Mouse (Mus musculus) stomach, postnatal 0 days (tissue): Measurements from ENCODE around the gene Chp1. TPM values are rescaled to one million over a fixed set of nuclear protein-coding genes. Genes with fewer than 3 reads are reported as not detected.
"Not testable (repeated sequence)": the region's sequence is repeated elsewhere in the genome, so short reads cannot be mapped to it uniquely, and the experiment has no call there.

ENCODE experiments used
- ATAC-seq: fragments of 200-750 bp; cut with Nextera tagmentation; 2 replicates; pipeline ENCODE4 v1.8.0; 2017; ENCODE audit not compliant: low FRiP score, low TSS enrichment
- DNase-seq: peaks from one replicate; pipeline ENCODE4 v3.0.0-alpha.2; 2016; ENCODE audit warnings: low spot score
- H3K27ac ChIP-seq: fragments of 300-500 bp; sonication (generic); replicated peaks from 2 replicates; pipeline ENCODE4 v1.5.1; 2014; ENCODE audit warnings: mild to moderate bottlenecking, control low read depth
- H3K27me3 ChIP-seq: fragments of 300-500 bp; sonication (generic); 2 replicates; pipeline ENCODE4 v1.6.1; 2014; ENCODE audit warnings: low read length; ENCODE audit not compliant: control insufficient read depth, insufficient read depth
- H3K36me3 ChIP-seq: fragments of 300-500 bp; sonication (generic); 2 replicates; pipeline ENCODE4 v1.6.1; 2014; ENCODE audit warnings: low read length, mixed read lengths; ENCODE audit not compliant: control insufficient read depth, insufficient read depth
- H3K4me1 ChIP-seq: fragments of 300-500 bp; sonication (generic); replicated peaks from 2 replicates; pipeline ENCODE4 v1.6.1; 2014; ENCODE audit warnings: antibody characterized with exemption; ENCODE audit not compliant: control insufficient read depth, insufficient read depth
- H3K4me2 ChIP-seq: fragments of 300-500 bp; sonication (generic); replicated peaks from 2 replicates; pipeline ENCODE4 v1.6.1; 2014; ENCODE audit warnings: low read depth, mild to moderate bottlenecking, control low read depth, moderate library complexity
- H3K4me3 ChIP-seq: fragments of 300-500 bp; sonication (generic); 2 replicates; pipeline ENCODE4 v1.5.1; 2014; ENCODE audit warnings: low read depth, low read length, control low read depth
- H3K9ac ChIP-seq: fragments of 300-500 bp; sonication (generic); 2 replicates; pipeline ENCODE4 v1.6.1; 2014; ENCODE audit warnings: mild to moderate bottlenecking, low read length, control low read depth, mixed read lengths
- H3K9me3 ChIP-seq: fragments of 300-500 bp; sonication (generic); 2 replicates; pipeline ENCODE4 v1.6.1; 2016; ENCODE audit warnings: low read length; ENCODE audit not compliant: control insufficient read depth
- CTCF ChIP-seq: IDR thresholded peaks from 2 replicates; pipeline ENCODE4 v1.5.1; 2016; ENCODE audit warnings: antibody characterized with exemption, low read depth, mild to moderate bottlenecking, moderate library complexity
- EP300 ChIP-seq: optimal IDR thresholded peaks from 2 replicates; pipeline ENCODE3; 2016; ENCODE audit warnings: antibody characterized with exemption
- WGBS: fragments of 180-500 bp; shearing (Covaris S2); extraction: QIAGEN DNeasy Blood & Tissue Kit; methylation state at CpG from one replicate; pipeline ENCODE4 v1.1.7; 2014; 5-methylcytosine and 5-hydroxymethylcytosine counted together
- polyA plus RNA-seq: library from polyadenylated mRNA; unstranded; fragments of >200 nt; fragmentation: Nextera tagmentation; extraction: Ambion mirVana; gene quantifications from 2 replicates; pipeline ENCODE4 v1.2.1, GENCODE M21; 2015

The Chp1 gene
- polyA plus RNA-seq, 1 experiment from 2014 or later = 127 TPM

DNA sequence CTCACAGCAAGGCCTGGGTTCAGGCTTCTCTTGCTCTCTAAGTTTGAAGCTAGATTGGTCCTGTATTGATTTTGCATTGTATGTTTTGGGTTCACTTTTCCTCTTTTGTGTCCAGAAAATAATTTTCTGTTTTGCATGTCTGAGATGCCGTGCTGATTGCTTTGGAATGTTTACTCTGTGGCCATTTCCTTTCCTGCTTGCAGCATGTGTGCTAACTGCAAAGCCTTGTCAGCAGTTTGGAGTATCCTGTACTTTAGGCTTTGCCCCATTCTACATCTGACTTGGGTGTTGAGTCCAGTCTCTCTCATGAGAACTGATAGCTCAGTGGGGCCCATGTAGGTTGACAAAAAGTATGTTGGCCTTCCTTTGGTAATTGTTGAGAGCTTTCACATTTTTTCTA is 55.0 kb downstream of the Chp1 start:
- Histone ChIP-seq H3K27ac (no peak overlapping the region), H3K27me3 (no peaks in the 10 kb centered on the region), H3K4me1 (no peaks in the 10 kb centered on the region), H3K4me2 (no peak overlapping the region), H3K4me3 (no peak overlapping the region), H3K9ac (no peak overlapping the region), H3K9me3 (no peaks in the 10 kb centered on the region), H3K36me3 (peaks cover 6% of the 10 kb centered on the region; the same call in 1 of the 2 replicates)
- TF ChIP-seq EP300 = no peak
- no peak for TF ChIP-seq CTCF
- DNase-seq = no peak
- 0 out of 2 replicates have a peak, but pooled peaks have one; percentile 51 for ATAC-seq
- 25% methylated on average over 1 of the region's 1 CpGs for whole genome bisulfite sequencing

DNA sequence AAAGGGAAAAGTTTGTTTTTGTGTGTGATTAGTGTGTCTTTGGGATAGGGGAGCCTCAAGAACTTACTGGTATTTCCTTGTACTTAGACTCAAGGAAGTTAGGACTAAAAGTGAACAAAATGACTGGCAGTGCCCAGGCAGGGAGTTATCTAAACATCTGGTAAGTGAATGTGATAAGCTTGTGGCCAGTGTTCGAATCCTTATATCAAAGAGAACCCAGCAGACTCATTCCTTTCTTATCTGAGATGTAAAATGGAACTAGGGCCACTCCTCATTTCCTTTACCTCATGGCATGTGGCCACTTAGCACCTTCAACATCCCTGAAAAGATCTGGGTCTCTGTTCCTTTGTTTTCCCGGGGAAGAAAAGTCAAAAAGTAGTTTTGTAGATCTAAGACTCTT is 56.4 kb downstream of the Chp1 start:
- no peaks in the 10 kb centered on the region for H3K27me3 ChIP-seq
- H3K9ac ChIP-seq = no peak overlapping the region
- no peaks in the 10 kb centered on the region for H3K4me1 ChIP-seq
- DNase-seq (no peak), ATAC-seq (peak; percentile 44; the same call in 1 of the 2 replicates)
- peaks cover 6% of the 10 kb centered on the region for H3K36me3 ChIP-seq
- H3K9me3 ChIP-seq = no peaks in the 10 kb centered on the region
- no peak overlapping the region for H3K4me3 ChIP-seq
- no peak for TF ChIP-seq EP300
- H3K27ac ChIP-seq = no peak overlapping the region
- 48% methylated on average over 2 of the region's 2 CpGs for WGBS
- H3K4me2 ChIP-seq = no peak overlapping the region

DNA sequence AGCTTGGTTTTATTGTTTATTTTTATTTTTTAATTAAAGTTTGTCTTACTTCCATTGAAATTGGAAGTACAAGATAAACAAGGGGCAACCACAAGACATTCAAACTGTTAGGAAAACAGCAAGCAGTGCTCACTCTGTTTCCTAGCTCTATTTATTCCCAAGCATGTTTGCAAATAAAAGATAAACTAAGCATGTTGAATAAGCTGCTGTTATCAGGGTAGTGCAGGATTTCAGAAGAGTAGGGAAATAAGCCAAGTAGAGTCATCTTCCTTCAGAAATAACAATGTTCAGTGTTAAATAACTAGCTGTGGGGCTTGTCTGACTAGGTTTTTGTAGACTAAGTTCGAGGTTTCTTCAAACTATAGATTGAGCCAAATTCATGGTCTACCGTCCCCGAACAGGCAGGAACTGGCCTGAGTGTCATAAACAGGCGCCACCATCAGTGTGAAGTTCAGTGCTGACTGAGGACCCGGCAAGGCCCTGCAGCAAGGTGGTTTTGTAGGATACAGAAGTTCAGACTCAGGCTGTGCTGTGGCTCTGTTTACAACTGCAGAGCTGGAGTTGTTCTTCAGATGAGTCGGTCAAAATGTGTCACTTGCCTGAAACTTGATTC is 58.0 kb downstream of the Chp1 start:
- H3K27me3 ChIP-seq = no peaks in the 10 kb centered on the region
- no peak overlapping the region for H3K27ac ChIP-seq
- no peak overlapping the region for H3K4me3 ChIP-seq
- 85% methylated on average over 6 of the region's 6 CpGs for WGBS
- TF ChIP-seq EP300 (no peak), CTCF (no peak)
- DNase-seq = no peak
- H3K4me2 ChIP-seq = no peak overlapping the region
- no peaks in the 10 kb centered on the region for H3K9me3 ChIP-seq
- no peak for ATAC-seq
- no peak overlapping the region for H3K9ac ChIP-seq
- H3K4me1 ChIP-seq = no peaks in the 10 kb centered on the region
- H3K36me3 ChIP-seq = peaks cover 3% of the 10 kb centered on the region; the same call in 1 of the 2 replicates

DNA sequence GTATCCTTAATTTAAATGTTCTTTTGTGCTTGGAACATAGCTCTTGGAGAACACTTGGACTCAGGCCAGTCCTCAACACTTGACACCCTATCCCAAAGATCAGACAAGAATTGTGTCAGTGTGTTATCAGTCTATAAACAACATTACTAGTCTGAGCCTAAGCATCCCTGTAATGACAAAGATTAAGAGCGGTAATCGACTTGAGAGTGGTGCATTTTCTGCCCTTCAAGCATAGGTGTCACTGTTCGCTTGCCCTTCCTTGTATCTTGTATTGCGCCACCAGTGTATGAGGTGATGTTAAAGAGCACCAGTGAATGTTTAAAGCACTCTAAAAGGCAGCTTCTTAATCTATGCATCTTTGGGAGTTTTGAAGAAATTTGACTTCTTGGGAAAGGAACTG is 59.5 kb downstream of the Chp1 start:
- ATAC-seq = no peak

DNA sequence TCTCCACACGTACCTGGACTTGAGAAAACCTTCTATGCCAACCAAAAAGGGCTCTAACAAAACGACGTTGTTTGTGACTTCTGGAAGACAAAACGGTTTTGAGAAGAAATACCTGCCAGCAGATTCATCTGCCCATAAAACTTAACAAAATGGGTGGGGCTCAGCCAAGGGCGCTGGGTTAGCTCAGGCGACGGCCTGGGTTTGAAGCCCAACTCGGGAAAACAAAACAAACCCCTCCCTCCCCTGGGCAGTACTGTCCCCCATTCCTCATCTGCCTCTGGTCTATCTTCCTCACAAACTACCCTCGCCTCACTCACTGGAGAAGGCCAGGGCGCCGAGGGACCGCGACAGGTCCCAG is 70.3 kb downstream of the Chp1 start:
- peak overlapping the region; percentile 88 for H3K4me2 ChIP-seq
- DNase-seq = no peak
- H3K36me3 ChIP-seq = no peaks in the 10 kb centered on the region
- H3K4me3 ChIP-seq = peak overlapping the region; percentile 75
- under 1% methylated on average over 13 of the region's 13 CpGs for WGBS
- ATAC-seq = no peak
- H3K27ac ChIP-seq = peak overlapping the region; percentile 74
- H3K9ac ChIP-seq = peak overlapping the region; percentile 66
- peaks cover 5% of the 10 kb centered on the region; the same call in 1 of the 2 replicates for H3K4me1 ChIP-seq
- H3K9me3 ChIP-seq = no peaks in the 10 kb centered on the region
- no peak for TF ChIP-seq EP300
- no peak for TF ChIP-seq CTCF
- no peaks in the 10 kb centered on the region for H3K27me3 ChIP-seq

More for the DNA sequence above, 59.5 kb downstream of the Chp1 start:
- H3K4me2 ChIP-seq = no peak overlapping the region
- no peak overlapping the region for H3K4me3 ChIP-seq
- no peak for DNase-seq
- peaks cover 3% of the 10 kb centered on the region; the same call in 1 of the 2 replicates for H3K36me3 ChIP-seq
- no peaks in the 10 kb centered on the region for H3K27me3 ChIP-seq
- H3K4me1 ChIP-seq = no peaks in the 10 kb centered on the region
- WGBS = 85% methylated on average over 4 of the region's 4 CpGs
- no peaks in the 10 kb centered on the region for H3K9me3 ChIP-seq
- TF ChIP-seq CTCF (peak; percentile 51), EP300 (no peak)
- no peak overlapping the region for H3K27ac ChIP-seq
- no peak overlapping the region for H3K9ac ChIP-seq

DNA sequence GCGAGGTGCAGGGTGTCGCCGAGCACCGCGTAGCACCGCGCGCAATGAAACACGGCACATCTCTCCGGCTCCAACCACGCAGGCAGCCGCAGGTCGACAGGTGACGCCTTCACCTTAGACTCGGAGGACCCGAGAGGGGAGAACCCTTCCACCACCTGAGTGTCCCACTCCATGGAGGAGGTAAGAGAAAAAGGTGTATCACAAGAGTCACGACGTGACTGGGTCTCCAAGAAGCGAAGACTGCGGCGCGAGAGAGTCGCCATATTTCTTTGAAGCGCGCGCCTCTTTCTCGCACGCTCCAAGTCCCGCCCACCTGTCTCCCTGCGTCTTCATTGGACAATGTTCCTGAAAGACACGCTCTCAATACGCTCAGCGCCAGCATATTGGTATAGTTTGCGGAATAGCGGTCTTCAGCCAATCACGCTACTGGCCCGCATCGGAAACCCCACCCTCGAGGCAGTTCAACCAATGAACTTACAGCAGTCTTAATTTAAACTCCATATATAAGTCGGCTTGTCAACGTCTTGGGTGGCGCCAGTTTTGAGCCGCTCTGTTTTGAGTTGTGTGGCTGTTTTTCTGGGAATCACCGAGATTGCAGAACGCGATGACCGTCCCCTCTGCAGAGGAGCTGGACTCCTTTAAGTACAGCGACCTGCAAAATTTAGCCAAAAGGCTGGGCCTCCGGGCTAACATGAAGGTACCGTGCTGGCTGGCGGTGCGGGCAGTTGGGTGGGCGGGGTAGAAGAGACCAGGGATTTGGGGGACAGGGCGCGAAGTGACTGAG is 70.9 kb downstream of the Chp1 start, which contains the start of the genes Nusap1 and Oip5:
Gene Nusap1 (plus strand): TSS at position 100 of the 784 bp plus-strand sequence.
Gene Oip5 (minus strand): TSS at position 271 of the 784 bp plus-strand sequence.
- ATAC-seq = peak; percentile 100
- peak within 1 kb of the TSS; percentile 66 for H3K9ac ChIP-seq
- TF ChIP-seq EP300 (no peak), CTCF (no peak)
- H3K4me3 ChIP-seq = peak within 1 kb of the TSS; percentile 75
- peak; percentile 95 for DNase-seq
- no peaks in the 10 kb centered on the region for H3K9me3 ChIP-seq
- peaks cover 5% of the 10 kb centered on the region; the same call in 1 of the 2 replicates for H3K4me1 ChIP-seq
- no peaks in the 10 kb centered on the region for H3K36me3 ChIP-seq
- peak within 1 kb of the TSS; percentile 88 for H3K4me2 ChIP-seq
- peak within 1 kb of the TSS; percentile 74 for H3K27ac ChIP-seq
- H3K27me3 ChIP-seq = no peaks in the 10 kb centered on the region
- WGBS = under 1% methylated on average over 55 of the region's 55 CpGs

DNA sequence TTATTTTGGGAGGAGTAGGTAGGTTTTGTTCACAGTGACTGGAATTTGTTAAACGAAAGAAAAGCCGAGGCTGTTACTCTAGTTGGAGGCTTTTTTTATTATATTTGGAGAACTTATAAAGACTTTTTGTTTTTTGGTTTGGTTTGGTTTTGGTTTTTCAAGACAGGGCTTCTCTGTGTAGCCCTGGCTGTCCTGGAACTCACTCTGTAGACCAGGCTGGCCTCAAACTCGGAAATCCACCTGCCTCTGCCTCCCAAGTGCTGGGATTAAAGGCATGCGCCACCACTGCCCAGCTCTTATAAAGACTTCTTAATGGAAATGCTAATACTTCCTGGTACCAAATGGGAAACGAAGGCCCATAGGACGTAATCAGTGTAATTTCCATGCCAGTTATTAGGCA is 71.5 kb downstream of the Chp1 start:
- peak overlapping the region; percentile 50 for H3K9ac ChIP-seq
- H3K27me3 ChIP-seq, H3K9me3 ChIP-seq, H3K27ac ChIP-seq, DNase-seq, H3K36me3 ChIP-seq, ATAC-seq, H3K4me1 ChIP-seq: not testable (repeated sequence)
- WGBS = 5% methylated on average over 6 of the region's 6 CpGs
- H3K4me3 ChIP-seq = peak overlapping the region; percentile 75
- H3K4me2 ChIP-seq = peak overlapping the region; percentile 76
